Mouse (Mus musculus): ENCODE data around the gene Slc35f6. TPM values are rescaled to one million over a fixed set of nuclear protein-coding genes. Genes with fewer than 3 reads are reported as not detected.
A peak's percentile ranks its signal among the peaks of the same experiment; 100 is the strongest.

The Slc35f6 gene
- polyA plus RNA-seq, 1 experiment: 60.0 TPM

DNA sequence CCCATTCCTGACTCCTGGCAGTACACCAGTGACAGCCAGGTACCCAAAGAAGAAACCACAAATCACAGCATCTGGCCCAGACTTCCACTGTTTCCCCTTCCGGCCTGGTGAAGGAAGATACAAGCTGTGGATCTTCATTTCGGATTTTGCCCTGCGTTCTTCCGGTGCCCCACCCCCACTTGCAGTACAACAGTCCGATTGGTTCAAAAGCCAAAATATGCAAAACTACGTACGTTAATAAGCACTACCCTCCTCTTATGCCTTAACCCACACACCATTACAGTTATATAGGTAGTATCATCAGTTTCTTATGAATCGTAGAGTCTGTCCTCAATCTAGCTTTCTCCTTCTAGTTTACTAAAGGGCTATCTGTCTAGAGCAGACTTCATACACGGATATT, 17.6 kb downstream of the Slc35f6 start:
- no peak overlapping the region for H3K4me3 ChIP-seq (ENCODE audit: insufficient read depth, low read length)
- no peak overlapping the region for H3K27ac ChIP-seq (ENCODE audit: insufficient read depth, low read length)
- H3K4me1 ChIP-seq (ENCODE audit: control insufficient read depth, insufficient read depth, low read length): no peaks in the 10 kb centered on the region
- TF ChIP-seq POLR2A (IDR thresholded peaks at IDR 0.05; ENCODE audit: extremely low read depth, insufficient read depth, low read length): no peak
- no peak for TF ChIP-seq CTCF (IDR thresholded peaks at IDR 0.05; ENCODE audit: extremely low read depth, insufficient read depth, low read length)

DNA sequence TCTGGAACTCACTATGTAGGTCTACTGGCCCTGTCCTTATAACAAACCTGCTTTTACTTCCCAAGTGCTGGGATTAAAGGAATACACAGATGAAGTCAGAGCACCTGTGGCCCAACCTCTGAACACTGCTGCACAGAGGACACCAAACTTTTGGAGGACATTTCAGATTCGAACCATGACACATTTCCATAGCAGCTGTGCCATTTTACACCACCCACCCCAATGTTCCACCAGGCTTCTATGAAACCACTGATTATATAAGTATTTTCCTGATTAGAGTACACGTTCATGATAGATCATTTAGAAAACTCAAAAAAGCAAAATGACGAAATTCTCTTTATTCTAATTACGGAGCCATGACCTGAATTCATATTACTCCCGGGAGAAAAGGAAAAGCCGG, 18.2 kb downstream of the Slc35f6 start:
- Histone ChIP-seq H3K4me1 (ENCODE audit: control insufficient read depth, insufficient read depth, low read length) (no peaks in the 10 kb centered on the region), H3K4me3 (ENCODE audit: insufficient read depth, low read length) (peak overlapping the region; percentile 24), H3K27ac (ENCODE audit: insufficient read depth, low read length) (peak overlapping the region; percentile 91)
- no peak for TF ChIP-seq POLR2A (IDR thresholded peaks at IDR 0.05; ENCODE audit: extremely low read depth, insufficient read depth, low read length)
- no peak for TF ChIP-seq CTCF (IDR thresholded peaks at IDR 0.05; ENCODE audit: extremely low read depth, insufficient read depth, low read length)

GRCm38 (mm10) chr5:30666391-30667195, 18.9 kb downstream of the Slc35f6 start, which contains the start of gene Cenpa:
TSS of gene Cenpa (plus strand) at chr5:30666777.
- Histone ChIP-seq H3K4me1 (ENCODE audit: control insufficient read depth, insufficient read depth, low read length) (no peaks in the 10 kb centered on the region), H3K27ac (ENCODE audit: insufficient read depth, low read length) (peak within 1 kb of the TSS; percentile 91), H3K4me3 (ENCODE audit: insufficient read depth, low read length) (peak within 1 kb of the TSS; percentile 24)
- TF ChIP-seq POLR2A (IDR thresholded peaks at IDR 0.05; ENCODE audit: extremely low read depth, insufficient read depth, low read length) (peak; percentile 77), CTCF (IDR thresholded peaks at IDR 0.05; ENCODE audit: extremely low read depth, insufficient read depth, low read length) (no peak)

DNA sequence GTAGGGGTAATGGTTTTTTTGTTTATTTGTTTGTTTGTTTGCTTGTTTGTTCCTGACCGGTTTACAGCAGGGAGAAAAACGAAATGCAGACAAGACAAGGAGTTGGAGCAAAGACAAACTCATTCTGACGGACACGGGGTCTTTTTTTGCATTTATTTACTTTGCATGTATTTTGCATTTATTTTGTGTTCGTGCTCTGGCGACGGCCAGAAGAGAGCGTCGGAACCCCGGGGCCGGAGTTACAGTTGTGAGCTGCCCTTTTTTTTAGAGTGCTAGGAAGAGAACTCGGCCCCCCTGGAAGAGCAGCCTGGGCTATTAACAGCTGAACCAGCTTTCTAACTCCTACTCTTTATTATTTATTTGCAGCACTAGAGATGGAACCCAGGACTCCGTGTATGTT, 19.5 kb downstream of the Slc35f6 start:
- peak overlapping the region; percentile 24 for H3K4me3 ChIP-seq (ENCODE audit: insufficient read depth, low read length)
- no peak overlapping the region for H3K27ac ChIP-seq (ENCODE audit: insufficient read depth, low read length)
- TF ChIP-seq CTCF (IDR thresholded peaks at IDR 0.05; ENCODE audit: extremely low read depth, insufficient read depth, low read length) (no peak), POLR2A (IDR thresholded peaks at IDR 0.05; ENCODE audit: extremely low read depth, insufficient read depth, low read length) (no peak)
- no peaks in the 10 kb centered on the region for H3K4me1 ChIP-seq (ENCODE audit: control insufficient read depth, insufficient read depth, low read length)

GRCm38 (mm10) chr5:30667686-30668085, 20.0 kb downstream of the Slc35f6 start:
- Histone ChIP-seq H3K4me3 (ENCODE audit: insufficient read depth, low read length) (no peak overlapping the region; the same call in 1 of the 2 replicates), H3K27ac (ENCODE audit: insufficient read depth, low read length) (no peak overlapping the region), H3K4me1 (ENCODE audit: control insufficient read depth, insufficient read depth, low read length) (no peaks in the 10 kb centered on the region)
- no peak for TF ChIP-seq POLR2A (IDR thresholded peaks at IDR 0.05; ENCODE audit: extremely low read depth, insufficient read depth, low read length)

GRCm38 (mm10) chr5:30668637-30669495, 21.1 kb downstream of the Slc35f6 start:
- TF ChIP-seq POLR2A (IDR thresholded peaks at IDR 0.05; ENCODE audit: extremely low read depth, insufficient read depth, low read length) (no peak), CTCF (IDR thresholded peaks at IDR 0.05; ENCODE audit: extremely low read depth, insufficient read depth, low read length) (no peak)
- Histone ChIP-seq H3K4me3 (ENCODE audit: insufficient read depth, low read length) (no peak overlapping the region), H3K4me1 (ENCODE audit: control insufficient read depth, insufficient read depth, low read length) (no peaks in the 10 kb centered on the region), H3K27ac (ENCODE audit: insufficient read depth, low read length) (no peak overlapping the region)

GRCm38 (mm10) chr5:30669496-30669830, 21.7 kb downstream of the Slc35f6 start:
- H3K4me1 ChIP-seq (ENCODE audit: control insufficient read depth, insufficient read depth, low read length): no peaks in the 10 kb centered on the region
- no peak overlapping the region for H3K4me3 ChIP-seq (ENCODE audit: insufficient read depth, low read length)
- no peak overlapping the region for H3K27ac ChIP-seq (ENCODE audit: insufficient read depth, low read length)
- TF ChIP-seq CTCF (IDR thresholded peaks at IDR 0.05; ENCODE audit: extremely low read depth, insufficient read depth, low read length) (no peak), POLR2A (IDR thresholded peaks at IDR 0.05; ENCODE audit: extremely low read depth, insufficient read depth, low read length) (no peak)

DNA sequence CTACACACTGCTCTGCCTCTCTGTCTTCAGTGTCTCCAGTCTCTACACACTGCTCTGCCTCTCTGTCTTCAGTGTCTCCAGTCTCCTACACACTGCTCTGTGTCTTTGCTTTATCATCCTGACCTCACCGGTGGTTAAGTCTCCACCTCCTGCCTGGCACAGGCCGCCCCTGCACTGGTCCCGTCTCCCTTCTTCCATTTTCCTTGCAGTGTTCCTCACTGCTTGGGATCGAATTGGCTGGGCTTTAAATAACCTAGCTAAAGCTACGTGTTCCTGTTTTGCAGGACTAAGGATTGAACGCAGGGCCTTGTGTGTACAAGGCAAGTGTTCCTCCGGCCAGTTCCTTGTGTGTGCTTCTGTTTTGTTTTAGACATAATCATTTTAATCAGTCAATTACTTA, 22.4 kb downstream of the Slc35f6 start:
- H3K4me1 ChIP-seq (ENCODE audit: control insufficient read depth, insufficient read depth, low read length): no peaks in the 10 kb centered on the region
- TF ChIP-seq POLR2A (IDR thresholded peaks at IDR 0.05; ENCODE audit: extremely low read depth, insufficient read depth, low read length) (no peak), CTCF (IDR thresholded peaks at IDR 0.05; ENCODE audit: extremely low read depth, insufficient read depth, low read length) (no peak)
- H3K4me3 ChIP-seq (ENCODE audit: insufficient read depth, low read length): no peak overlapping the region
- no peak overlapping the region for H3K27ac ChIP-seq (ENCODE audit: insufficient read depth, low read length)

DNA sequence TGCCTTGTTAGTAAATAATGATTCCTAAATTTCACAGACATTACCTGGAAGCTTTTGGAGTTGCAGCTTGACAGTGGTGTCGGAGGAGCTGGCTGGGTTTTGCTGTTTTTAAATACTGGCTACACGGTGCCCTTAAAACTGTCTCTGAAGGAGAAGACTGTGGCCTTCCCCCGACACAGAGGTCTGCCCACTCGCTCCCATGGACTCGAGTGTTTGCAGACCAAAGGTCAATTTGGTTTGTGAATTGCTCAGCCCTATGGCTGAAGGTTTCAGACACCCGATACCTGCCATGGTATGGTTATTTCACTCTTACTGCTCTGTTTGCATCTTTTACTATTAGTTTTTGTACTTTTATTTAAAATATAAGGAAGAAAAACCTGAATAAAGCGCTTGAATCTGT, 26.3 kb downstream of the Slc35f6 start:
- Histone ChIP-seq H3K4me3 (ENCODE audit: insufficient read depth, low read length) (no peak overlapping the region), H3K27ac (ENCODE audit: insufficient read depth, low read length) (no peak overlapping the region), H3K4me1 (ENCODE audit: control insufficient read depth, insufficient read depth, low read length) (no peaks in the 10 kb centered on the region)
- no peak for TF ChIP-seq POLR2A (IDR thresholded peaks at IDR 0.05; ENCODE audit: extremely low read depth, insufficient read depth, low read length)
- no peak for TF ChIP-seq CTCF (IDR thresholded peaks at IDR 0.05; ENCODE audit: extremely low read depth, insufficient read depth, low read length)

All from cortical plate, adult 2 months (tissue).